Mouse (Mus musculus) right cerebral cortex, postnatal 25 days (tissue): ENCODE data around the gene Chchd1.

Experiments
- DNase-seq: peaks from one replicate; pipeline ENCODE4 v3.0.0; 2022

Chchd1 gene

DNA sequence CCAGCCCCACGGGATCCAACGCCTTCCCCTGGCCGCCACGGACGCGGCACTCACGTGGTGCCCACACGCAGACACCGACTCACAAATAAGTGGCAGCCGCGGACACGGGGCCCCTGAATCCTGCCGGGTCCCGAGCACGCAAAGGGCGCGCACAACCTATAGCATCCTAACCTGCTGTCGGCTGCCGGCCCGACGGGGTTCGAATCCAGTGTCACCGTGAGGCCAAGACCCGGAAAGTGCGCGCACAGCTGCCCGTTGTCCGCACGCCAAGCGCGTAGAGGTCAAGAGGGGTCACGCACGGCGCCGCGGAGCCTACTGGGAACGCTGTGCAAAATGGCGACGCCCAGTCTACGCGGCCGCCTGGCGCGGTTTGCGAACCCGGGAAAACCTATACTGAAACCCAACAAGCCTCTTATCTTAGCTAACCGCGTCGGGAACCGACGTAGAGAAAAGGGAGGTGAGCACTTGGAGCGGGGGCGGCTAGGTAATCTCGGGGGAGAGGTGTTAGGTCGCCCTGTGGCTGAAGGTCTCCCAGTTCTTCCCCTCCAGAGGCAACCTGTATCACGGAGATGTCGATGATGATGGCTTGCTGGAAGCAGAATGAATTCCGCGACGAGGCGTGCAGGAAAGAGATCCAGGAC lies at the start of gene Chchd1:
Gene Chchd1 (plus strand): TSS at position 266 of the 641 bp plus-strand sequence.
- DNase-seq: peak; percentile 92

DNA sequence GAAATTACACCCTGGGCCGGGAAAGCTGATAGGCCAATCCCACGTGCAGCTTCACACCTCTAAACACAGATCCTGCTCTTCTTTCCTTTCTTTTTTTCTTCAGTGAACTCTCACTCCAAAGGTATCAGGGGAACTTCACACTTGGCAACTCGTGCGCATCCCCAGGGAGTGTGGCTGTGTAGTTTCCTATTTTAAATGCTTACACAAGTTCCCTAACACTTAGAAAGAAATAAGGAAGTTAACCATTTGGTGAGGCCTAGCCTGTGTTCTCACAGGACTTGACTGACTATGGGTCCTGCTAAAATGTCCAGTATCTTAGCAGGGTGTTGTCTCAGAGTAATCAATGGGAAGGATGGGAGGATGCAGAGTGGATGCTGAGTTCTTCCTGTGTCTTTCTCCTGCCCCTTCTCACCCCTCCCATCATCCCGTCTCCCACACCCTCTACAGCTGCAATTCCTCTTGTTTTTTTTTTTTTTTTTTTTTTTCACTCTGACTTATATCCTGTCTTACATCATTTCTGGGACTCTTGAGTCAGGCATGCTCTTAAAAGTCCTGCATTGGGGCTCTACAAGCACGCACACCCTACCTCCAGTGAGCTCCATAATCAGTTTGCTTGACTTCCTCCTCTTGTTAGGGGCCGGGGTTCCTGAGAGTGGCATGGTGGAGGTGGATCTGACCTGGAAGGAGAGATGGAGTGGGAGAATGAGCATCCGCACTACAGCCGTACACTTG lies 48.0 kb upstream of the Chchd1 start:
- no peak for DNase-seq

DNA sequence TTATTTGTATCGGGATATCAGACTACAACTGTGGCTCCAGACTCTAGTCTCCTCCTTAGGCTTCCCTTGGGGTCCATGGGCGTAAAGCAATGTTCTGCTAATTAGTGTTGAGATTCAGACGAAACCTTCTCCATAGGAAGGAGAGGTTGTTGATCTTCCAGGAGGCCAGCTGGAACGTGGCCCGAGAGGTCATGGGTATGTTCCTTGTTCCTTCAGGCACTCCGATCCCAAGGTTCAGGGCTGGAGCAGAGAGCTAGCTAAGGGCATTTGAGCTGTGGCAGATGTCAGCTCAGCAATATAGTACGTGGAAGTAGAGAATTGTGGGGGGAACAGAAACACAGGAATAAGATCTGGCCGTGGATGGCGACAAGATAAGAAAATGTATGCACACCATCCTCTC lies 47.1 kb upstream of the Chchd1 start:
- no peak for DNase-seq

DNA sequence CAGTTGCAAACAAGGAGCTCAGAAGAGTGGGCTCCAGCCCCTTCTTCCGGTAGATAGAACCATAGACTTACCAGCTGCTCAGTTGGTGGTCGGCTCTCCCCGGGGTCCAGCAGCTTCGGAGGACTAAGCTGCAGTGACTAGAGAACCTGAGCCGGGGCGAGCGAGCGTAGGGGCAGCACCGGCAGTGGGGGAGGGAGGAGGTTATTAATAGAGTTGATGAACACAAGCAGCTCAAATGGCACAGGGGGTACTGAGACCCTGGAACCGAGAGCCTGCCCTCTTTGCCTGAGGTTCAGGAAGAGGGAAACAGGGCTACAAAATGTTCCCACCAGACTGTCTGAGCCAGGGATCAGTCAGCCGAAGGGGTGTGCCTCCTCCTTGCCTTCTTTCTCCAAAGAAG lies 46.4 kb upstream of the Chchd1 start, which contains the start of gene Myoz1:
Gene Myoz1 (minus strand): TSS at position 180 of the 400 bp plus-strand sequence.
- no peak for DNase-seq

DNA sequence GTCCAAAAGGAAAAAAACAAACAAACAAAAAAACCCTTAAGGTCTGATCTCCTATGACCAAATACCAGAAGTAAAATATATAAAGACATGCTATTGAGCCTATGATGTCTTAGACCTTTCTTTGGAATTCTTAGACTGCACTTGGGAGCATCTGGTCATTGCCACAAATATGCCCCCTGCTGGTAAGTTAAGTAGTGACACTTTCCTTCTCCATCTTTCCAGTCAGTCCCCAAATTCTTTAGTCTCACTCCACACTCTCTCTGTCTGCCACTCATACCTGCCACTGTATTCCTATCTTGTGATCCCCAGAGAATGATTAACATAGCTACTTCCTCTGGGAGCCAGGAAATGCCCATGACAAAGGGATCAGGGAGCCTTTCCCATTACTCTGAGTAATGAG lies 44.5 kb upstream of the Chchd1 start:
- DNase-seq: no peak

DNA sequence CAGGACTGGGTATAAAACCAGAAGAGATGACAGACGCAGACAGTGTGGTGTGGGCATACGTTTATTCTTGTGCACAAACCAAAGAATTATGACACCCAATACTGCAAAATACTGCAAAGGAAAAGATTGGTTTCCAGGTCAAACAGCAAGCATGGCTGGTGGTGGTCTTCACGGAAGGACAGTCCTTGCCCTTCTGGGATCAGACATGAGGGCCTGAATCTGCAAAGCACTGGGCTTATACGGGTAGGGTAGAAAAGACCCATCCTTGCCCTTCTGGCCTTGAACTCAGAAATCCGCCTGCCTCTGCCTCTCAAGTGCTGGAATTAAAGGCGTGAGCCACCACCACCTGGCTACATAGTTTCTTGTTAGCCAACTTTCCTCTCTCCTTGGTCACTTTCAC lies 43.9 kb upstream of the Chchd1 start:
- no peak for DNase-seq

DNA sequence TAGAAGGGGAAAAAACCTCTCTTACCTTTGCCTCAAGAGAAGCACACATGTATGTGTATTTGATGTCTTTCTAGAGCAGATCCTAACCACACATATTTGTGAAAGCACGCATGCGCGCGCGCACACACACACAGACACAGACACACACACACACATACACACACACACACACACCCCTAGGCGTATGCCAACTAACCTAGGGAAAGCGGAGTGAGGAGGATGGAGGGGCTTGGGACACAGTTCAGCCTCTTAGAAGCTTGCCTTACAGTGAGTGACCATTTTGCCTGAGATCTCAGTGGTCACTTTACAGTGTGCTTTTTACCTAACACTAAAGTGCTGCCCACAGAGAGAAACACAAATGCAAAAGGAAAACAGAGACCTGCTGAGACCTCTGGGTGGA lies 43.1 kb upstream of the Chchd1 start:
- DNase-seq: no peak

DNA sequence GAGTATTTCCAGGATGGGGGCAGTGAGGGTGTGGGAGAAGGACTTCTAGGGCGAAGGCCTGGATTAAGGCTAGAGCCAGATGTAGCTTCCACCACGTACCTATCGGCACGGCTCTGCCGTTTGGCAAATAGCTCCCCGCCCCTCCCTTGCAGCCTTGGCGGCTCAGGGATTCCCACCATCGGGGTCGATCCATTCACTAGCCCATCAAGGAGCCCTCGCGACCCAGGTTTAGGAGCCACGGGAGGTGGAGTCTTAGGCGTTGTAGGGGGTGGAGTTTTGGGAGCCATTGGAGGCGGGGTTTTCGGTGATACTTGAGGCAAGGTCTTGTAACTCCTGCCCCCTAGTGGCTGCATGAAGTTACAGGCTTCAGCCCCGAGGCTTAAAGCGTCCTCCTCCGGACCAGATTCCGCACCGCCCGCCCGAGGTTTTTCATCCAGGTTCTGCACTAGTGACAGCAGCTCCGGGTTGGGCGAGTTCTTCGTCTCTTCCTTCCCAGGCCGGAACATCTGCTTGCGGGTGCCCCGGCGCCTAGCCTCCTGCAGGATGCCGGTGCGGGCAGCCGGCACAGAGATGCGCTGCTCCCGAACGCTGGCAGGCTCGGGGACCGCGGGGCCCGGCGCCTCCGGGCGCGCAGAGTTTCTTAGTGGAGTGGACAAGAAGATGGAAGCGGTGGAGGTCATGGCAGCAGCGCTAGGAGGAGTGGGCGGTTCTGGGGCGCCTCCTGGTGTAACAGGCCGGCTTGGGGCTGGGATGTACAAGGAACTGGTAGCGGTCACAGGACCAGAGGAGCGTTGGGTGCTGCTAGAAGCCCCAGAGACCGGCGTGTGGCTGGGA lies 41.8 kb upstream of the Chchd1 start:
- peak; percentile 91 for DNase-seq

DNA sequence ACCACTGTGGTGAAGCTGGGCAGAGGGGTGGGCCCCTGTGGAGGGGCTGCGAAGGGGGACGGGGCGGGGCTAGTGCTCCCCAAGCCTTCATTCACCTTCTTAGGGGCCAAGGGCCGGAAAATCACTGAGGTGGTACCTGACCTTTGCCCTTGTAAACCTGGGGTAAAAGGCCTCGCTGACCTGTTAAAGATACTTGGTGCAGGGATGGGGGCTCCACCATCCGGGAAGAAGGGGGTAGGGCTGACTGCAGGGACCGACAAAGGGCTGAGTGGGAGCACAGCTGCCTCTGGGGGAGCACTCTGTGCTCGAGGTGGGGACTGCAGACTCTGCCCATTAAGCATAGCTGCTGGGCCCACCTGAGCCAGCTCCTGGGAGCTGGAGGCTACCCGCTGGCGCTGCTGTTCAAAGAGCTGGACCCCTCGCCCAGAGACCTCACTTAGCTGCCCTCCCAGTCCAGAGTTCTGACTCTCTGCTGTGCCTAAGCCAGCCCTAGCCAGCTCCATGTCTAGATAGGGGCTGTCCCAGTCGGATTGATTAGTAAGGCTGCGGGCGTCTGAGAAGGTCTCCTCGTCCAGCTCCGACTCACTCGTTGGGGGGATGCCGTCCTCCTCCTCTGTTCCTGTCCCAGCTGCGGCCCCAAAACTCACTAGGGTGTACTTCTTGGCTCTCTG lies 41.0 kb upstream of the Chchd1 start:
- DNase-seq: peak; percentile 23

DNA sequence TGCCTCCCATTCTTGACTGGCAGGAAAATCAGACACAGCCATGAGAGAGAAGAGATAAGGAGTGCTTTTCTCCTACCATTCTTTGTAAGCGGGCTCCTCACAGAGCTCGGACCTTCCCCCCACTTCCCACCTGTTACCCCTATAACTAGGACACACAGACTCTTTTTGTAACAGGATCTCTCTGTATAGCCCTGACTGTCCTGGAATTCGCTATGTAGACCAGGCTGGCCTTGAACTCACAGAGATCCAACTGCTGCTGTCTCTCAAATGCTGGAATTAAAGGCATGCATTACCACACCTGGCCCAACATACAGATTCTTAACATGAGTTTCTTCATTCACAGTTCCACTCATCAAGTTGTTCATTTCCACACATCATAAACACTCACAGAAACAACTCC lies 40.1 kb upstream of the Chchd1 start:
- DNase-seq: no peak

DNA sequence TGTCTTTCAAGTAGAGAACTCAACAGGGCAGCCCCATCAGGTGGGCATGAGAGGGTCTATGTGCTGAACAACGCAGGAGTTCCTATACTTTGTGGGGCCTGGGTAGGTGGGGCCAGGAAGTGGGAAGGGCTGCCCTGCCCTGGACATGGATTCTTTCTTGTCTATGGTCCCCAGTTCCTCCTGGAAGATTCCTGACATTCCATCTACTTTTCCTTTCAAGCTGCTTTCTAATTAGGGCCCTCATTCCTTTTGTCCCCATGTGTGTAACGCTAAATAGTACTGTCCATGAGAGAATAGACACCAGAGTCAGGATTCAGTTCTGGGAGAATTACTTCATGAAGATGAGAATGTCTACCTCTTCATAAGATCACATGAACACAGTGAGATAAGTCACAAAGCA lies 39.2 kb upstream of the Chchd1 start:
- DNase-seq: no peak

DNA sequence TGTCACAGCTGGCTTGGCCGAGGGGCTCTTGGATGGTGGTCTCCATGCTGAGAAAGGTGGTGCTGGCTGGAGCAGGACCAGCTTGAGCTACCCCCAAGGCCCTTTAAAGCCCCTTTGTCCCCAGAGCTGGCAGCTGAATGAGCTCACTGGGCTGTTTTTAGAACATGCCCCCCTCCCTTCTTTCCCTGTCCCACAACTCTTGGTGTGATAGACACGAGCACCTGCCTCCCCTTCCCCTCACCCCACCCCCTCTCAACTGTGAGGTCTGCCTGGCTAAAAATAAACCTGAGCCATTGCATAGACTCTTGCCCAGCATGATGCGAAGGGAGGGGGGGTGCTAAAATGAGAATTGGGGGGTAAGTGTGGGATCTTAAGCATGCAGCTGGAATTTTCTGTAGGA lies 38.4 kb upstream of the Chchd1 start:
- no peak for DNase-seq

DNA sequence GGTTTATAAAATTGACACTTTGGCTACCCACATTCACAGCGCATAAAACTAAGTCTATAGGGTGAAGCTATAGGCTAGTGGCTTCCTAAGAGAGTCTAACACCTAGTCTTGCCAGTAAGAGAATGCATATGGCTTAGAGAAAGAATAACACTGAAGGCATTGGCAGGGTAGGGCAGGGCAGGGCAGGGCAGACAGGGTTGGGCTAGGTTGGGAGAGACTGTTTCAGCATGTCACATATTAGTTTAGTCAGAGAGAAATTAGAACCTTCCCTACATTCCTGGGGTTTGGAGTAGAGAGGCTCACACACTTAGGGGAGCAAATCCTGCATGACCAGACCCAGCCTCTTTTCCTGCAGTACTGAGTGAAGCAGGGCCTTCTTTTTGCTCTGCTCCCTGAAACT lies 35.3 kb upstream of the Chchd1 start:
- DNase-seq: no peak

DNA sequence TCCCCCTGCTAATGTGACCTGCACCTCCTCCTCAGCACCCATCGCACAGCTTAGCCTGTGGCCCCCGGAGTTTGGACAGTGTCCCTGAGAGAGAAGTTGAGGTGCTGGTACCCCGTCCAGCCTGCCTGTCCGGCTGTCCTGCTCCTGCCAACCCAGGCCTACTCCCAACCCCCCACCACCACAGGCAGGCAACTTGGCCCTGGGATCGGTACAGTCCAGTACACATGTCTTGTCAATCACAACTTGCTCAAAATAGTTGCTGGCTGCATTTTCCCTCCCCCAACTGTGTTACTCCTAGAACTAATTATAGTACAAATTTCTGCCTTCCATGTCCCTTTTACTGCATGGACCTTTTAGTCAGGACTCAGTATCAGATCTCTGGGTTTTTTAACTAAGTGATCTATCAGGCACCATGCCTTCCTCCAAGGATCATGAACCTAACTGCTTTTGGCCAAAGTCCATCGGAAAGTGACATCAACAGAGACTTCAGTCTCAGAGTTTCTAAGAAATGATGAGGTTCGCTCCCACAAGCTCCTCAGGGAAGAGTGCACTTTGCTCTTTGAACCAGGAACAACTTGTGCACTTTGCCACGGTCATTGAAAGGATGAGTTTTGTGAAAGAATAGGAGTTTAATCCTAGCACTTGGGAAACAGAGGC lies 34.5 kb upstream of the Chchd1 start, which contains the start of gene Synpo2l:
Gene Synpo2l (minus strand): TSS at position 201 of the 657 bp plus-strand sequence.
- no peak for DNase-seq

DNA sequence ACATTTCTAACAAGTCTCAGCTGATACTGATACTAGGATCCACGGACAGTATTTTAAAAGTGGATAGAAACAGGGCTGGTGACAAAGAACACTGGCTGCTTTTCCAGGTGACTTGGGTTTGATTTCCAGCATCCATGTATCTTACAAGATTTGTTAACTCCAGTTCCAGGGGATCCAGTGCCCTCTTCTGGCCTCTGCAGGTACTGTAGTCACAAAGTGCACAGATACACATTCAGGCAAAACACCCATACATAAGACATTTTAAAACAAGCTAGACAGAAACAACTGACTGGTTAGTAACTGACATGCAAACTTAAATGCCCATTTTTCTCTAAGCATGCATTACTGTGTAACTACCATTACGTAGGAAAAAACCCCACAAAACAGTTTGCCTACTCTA lies 29.8 kb upstream of the Chchd1 start:
- DNase-seq: no peak

DNA sequence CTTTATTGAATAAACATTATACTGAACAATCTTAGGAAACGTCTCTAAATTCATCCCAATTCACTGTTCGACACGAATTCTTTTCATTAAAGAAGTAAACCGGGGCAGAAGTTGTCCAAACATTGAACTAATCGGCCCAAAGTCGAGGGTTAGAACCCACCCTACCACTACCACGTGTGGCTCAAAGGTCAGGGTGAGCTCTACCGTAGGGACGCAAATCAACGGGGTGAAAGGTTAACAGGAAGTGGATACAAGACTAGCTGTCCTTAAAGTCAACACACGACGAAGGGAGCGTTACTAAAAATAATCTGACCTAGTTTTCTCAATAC lies 29.1 kb upstream of the Chchd1 start:
- peak; percentile 31 for DNase-seq

DNA sequence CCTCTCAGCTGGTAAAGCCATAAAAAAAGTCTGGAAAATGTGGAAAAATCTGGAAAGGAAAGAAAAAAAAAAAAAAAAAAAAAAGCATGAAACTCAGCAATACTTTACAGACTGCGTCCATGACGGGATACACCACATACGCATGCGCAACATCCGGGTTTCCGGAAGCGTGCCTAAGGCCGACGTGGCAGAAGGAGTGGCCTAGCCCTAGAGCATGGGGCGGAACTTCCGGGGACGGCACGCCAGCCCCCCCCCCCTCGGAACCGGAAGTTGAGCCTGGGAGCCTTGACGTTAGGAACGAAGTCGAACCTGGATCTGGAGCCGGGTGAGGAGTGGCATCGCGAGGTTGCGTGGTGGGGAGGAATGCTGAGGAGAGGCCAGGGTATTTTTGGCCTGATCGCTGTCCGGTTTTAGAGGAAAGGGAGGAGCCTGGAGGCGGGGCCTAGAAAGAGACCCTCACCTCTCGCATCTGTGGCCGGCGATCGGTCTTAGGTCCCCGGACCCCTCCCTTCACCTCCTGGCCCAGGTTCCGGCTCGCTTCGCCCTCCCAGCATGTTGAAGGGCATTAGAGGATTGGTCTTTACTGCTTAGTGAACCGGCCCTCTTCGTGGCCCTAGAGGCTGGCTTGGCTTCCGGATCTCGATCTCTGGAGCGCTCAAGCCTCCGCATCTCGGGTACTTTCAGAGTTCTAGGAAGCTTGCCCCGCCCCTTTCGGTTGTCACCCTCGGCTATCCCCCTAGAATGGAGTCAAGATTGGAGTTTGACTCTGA lies 28.6 kb upstream of the Chchd1 start, which contains the start of gene Sec24c:
Gene Sec24c (plus strand): TSS at position 245 of the 770 bp plus-strand sequence.
- DNase-seq: peak; percentile 97

DNA sequence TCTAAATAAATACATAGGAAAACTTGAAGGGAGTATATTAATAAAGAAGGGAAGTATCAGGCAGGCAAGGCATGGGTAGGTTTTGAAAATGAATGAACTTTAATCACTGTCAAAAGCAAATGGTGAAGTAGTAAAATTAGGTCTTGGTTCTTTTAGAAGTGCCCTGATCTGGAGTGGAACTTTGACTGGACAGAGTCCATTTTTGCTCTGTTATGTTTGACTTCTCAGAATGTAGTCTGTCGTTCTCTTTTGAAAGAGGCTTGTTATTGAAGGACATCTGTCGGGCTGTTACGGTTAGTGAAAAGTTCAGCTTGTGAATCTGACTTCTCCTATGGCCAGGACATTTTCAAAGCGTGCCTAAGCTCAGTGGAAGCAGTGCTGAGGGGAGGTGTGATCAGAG lies 24.9 kb upstream of the Chchd1 start:
- no peak for DNase-seq

DNA sequence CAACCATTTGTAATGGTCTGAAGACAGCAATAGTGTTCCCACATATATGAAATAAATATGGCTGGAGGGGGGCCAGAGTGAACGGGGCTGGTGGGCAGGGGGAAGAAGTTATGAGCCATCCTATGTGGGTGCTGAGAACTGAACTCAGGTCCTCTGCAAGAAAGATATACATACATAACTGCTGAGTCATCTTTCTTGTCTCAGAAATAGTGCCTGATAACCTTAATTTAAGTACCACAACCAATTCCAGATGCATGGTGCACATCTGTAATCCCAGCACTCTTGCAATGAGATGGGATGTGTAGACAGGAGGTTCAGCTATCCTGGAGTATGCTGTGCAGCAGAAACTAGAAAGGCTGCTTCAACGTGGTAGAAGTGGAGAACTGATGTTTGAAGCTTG lies 21.1 kb upstream of the Chchd1 start:
- no peak for DNase-seq

DNA sequence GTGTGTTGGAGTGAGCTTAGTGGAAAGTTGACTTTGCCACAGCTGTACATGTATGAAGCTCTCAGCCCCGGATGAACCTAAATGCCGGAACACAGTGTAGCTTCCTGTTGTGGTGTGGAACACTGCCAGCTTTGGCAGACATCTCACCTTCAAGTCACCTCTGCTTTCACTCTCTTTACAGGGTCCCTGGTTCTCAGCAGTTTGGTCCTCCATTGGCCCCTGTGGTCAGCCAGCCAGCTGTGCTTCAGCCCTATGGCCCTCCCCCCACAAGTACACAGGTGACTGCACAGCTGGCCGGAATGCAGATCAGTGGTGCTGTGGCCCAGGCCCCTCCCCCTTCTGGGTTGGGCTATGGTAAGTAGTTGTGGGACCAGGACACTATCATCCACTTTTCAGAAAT lies 20.3 kb upstream of the Chchd1 start:
- no peak for DNase-seq

DNA sequence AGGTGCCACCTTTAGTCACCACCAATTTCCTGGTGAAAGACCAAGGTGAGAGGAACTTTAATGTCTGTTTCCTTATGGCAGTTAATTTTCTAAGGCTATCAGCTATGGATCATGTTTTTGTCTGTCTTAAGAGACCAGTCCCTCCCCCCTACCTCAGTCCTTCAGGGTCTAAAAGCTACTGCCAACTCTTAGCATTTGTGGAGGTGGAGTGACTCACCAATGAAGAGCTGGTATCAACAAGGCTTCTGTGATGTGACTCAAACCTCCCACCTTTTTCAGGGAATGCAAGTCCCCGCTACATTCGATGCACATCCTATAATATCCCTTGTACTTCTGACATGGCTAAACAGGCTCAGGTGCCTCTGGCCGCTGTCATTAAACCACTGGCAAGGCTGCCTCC lies 16.2 kb upstream of the Chchd1 start:
- DNase-seq: no peak

DNA sequence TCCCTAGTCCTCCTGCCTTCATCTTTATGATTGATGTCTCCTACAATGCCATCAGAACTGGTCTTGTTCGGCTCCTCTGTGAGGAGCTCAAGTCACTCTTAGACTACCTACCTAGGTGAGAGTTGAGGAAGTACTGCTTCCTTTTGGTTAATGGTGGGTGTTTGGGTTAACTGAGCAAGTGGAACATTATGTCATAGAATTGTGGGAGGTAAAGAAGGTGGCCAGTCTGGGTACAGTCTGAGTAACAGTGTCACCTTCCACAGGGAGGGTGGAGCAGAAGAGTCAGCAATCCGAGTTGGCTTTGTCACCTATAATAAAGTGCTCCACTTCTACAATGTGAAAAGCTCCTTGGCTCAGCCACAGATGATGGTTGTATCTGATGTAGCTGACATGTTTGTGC lies 13.8 kb upstream of the Chchd1 start:
- no peak for DNase-seq
